ENCODE assay signal across 8 mouse cellular contexts in the genomic region with DNA sequence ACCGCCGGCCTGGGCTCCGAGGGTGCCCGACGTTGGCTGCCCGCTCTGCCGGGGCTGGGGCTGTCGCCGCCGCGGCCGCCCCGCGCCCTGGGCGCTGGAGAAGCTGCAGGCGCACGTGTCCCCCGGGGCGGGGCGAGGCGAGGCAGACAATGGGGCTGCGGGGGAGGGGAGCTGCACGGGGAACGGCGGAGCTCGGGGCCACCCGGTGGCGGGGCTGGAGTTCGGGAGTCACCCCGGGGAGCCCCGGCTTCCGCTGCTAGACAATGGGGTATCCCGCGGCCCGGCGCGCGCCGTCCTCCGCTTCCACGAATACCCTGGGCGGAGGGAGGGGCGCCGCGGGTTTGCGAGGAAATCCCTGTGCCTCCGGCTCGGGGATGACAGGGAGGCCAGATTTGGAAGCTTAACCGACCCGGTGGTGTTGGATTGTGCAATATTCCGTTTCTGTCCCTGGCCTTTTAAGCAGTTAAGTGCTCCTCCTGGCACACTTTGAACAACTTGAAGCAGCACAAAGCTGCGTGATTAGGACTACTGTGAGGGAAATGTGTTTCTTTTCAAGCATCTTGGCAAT. TPM values are rescaled to one million over a fixed set of nuclear protein-coding genes. Genes with fewer than 3 reads are reported as not detected.
DNase-seq lines count a peak whose midpoint lies in the region; ATAC-seq lines count a peak whose summit lies in the region.

No protein-coding gene starts in this region.

- peak overlapping the region; percentile 99 for H3K27ac ChIP-seq in hindbrain, embryonic 10.5 days
- peak overlapping the region; percentile 100 for H3K27ac ChIP-seq in midbrain, embryonic 13.5 days
- peak overlapping the region; percentile 97 for H3K27ac ChIP-seq in stomach, embryonic 16.5 days (ENCODE audit: low read length)

- peaks cover 25% of the 10 kb centered on the region for H3K4me1 ChIP-seq in hindbrain, embryonic 10.5 days (replicated peaks)
- peaks cover 30% of the 10 kb centered on the region for H3K4me1 ChIP-seq in midbrain, embryonic 13.5 days (replicated peaks)
- H3K4me1 ChIP-seq in stomach, embryonic 16.5 days (ENCODE audit: control insufficient read depth, insufficient read depth, low read length): peaks cover 5% of the 10 kb centered on the region

- peak overlapping the region; percentile 86 for H3K9ac ChIP-seq in midbrain, embryonic 13.5 days (replicated peaks)
- H3K9ac ChIP-seq in stomach, embryonic 16.5 days (ENCODE audit: low read length): peak overlapping the region; percentile 93

- intact Hi-C loops in left cerebral cortex, postnatal 14 days (cut with DNase I): loop anchor here (2.0 to 5.0 kb wide), 2 partner anchors 40 to 46 kb away; a partner anchor contains a TSS

- peak; percentile 87 for DNase-seq in layer of hippocampus, adult 11-12 months (ENCODE audit: low spot score)
- DNase-seq in layer of hippocampus, adult 9-11 months: no peak
- peak; percentile 88 for DNase-seq in cerebellum, adult 11 months
- peak; percentile 62 for DNase-seq in forelimb bud, embryonic 11.5 days (ENCODE audit: low read depth, low spot score)
- no peak for DNase-seq in hindbrain, embryonic 10.5 days (ENCODE audit: low spot score)
- DNase-seq in left cerebral cortex, postnatal 14 days (ENCODE audit: low spot score in 2 of 2): peak; percentile 80 to 81

- 0 out of 2 replicates have a peak, but pooled peaks cover 6% of the 10 kb centered on the region for H3K27me3 ChIP-seq in hindbrain, embryonic 10.5 days (ENCODE audit: insufficient read depth, poor library complexity, severe bottlenecking)
- peaks cover 7% of the 10 kb centered on the region for H3K27me3 ChIP-seq in midbrain, embryonic 13.5 days
- no peaks in the 10 kb centered on the region for H3K27me3 ChIP-seq in stomach, embryonic 16.5 days (ENCODE audit: control insufficient read depth, insufficient read depth, low read length)

- peaks cover 22% of the 10 kb centered on the region for H3K36me3 ChIP-seq in hindbrain, embryonic 10.5 days
- peaks cover 2% of the 10 kb centered on the region; the same call in 1 of the 2 replicates for H3K36me3 ChIP-seq in midbrain, embryonic 13.5 days
- H3K36me3 ChIP-seq in stomach, embryonic 16.5 days (ENCODE audit: control insufficient read depth, insufficient read depth, low read length): no peaks in the 10 kb centered on the region

- peak overlapping the region; percentile 61 for H3K4me2 ChIP-seq in midbrain, embryonic 13.5 days (replicated peaks)
- H3K4me2 ChIP-seq in stomach, embryonic 16.5 days (ENCODE audit: low read depth, low read length): peak overlapping the region; percentile 67

- ATAC-seq in midbrain, embryonic 13.5 days: no peak
- no peak for ATAC-seq in stomach, embryonic 16.5 days (ENCODE audit: insufficient read depth, low FRiP score)

- peak overlapping the region; percentile 100 for H3K4me3 ChIP-seq in hindbrain, embryonic 10.5 days
- peak overlapping the region; percentile 98 for H3K4me3 ChIP-seq in midbrain, embryonic 13.5 days (replicated peaks)
- H3K4me3 ChIP-seq in stomach, embryonic 16.5 days (replicated peaks; ENCODE audit: low read length): peak overlapping the region; percentile 95

- WGBS in hindbrain, embryonic 10.5 days: under 1% methylated on average over 52 of the region's 52 CpGs
- under 1% methylated on average over 49 of the region's 52 CpGs for WGBS in midbrain, embryonic 13.5 days
- under 1% methylated on average over 52 of the region's 52 CpGs for WGBS in stomach, embryonic 16.5 days

- H3K9me3 ChIP-seq in hindbrain, embryonic 10.5 days: no peaks in the 10 kb centered on the region
- H3K9me3 ChIP-seq in midbrain, embryonic 13.5 days: no peaks in the 10 kb centered on the region
- H3K9me3 ChIP-seq in stomach, embryonic 16.5 days (replicated peaks; ENCODE audit: control insufficient read depth, low read length): no peaks in the 10 kb centered on the region

RNA-seq across cellular contexts. Expression of a gene that starts 0.5 kb away (rescaled TPM):
- polyA plus RNA-seq in hindbrain, embryonic 10.5 days (2016; fragmentation: Nextera tagmentation; extraction: Ambion mirVana): 79.9 and 108 TPM in 2 replicates
- 10 to 100 TPM; 69.9 to 72.5 TPM for total RNA-seq in left cerebral cortex, postnatal 14 days (2021)
- 95.9 and 102 TPM in 2 replicates for polyA plus RNA-seq in midbrain, embryonic 13.5 days (2015; fragmentation: Nextera tagmentation; extraction: Ambion mirVana)
- 79.8 and 87.4 TPM in 2 replicates for polyA plus RNA-seq in stomach, embryonic 16.5 days (2015; fragmentation: Nextera tagmentation; extraction: Ambion mirVana)

RNA-seq across cellular contexts. Expression of a gene that starts 26.5 kb away (rescaled TPM):
- 0.84 TPM in 1 of 2 replicates, not detected in the other for polyA plus RNA-seq in hindbrain, embryonic 10.5 days (2016; fragmentation: Nextera tagmentation; extraction: Ambion mirVana)
- total RNA-seq in left cerebral cortex, postnatal 14 days (2021): 1 to 10 TPM in 1 of 2 experiments, not detected in 1; 2.1 TPM
- 0.62 and 1.5 TPM in 2 replicates for polyA plus RNA-seq in midbrain, embryonic 13.5 days (2015; fragmentation: Nextera tagmentation; extraction: Ambion mirVana)
- 0.40 and 1.2 TPM in 2 replicates for polyA plus RNA-seq in stomach, embryonic 16.5 days (2015; fragmentation: Nextera tagmentation; extraction: Ambion mirVana)

RNA-seq across cellular contexts. Expression of a gene that starts 44.2 kb away (rescaled TPM):
- 17.4 and 19.9 TPM in 2 replicates for polyA plus RNA-seq in hindbrain, embryonic 10.5 days (2016; fragmentation: Nextera tagmentation; extraction: Ambion mirVana)
- total RNA-seq in left cerebral cortex, postnatal 14 days (2021): 10 to 100 TPM; 49.7 to 51.1 TPM
- polyA plus RNA-seq in midbrain, embryonic 13.5 days (2015; fragmentation: Nextera tagmentation; extraction: Ambion mirVana): 26.5 TPM in 2 replicates
- 35.6 and 36.0 TPM in 2 replicates for polyA plus RNA-seq in stomach, embryonic 16.5 days (2015; fragmentation: Nextera tagmentation; extraction: Ambion mirVana)

Comparison
In these comparisons a context has a peak if more than half of its experiments do, and no peak if none do; other contexts are left out.
1. DNase-seq: peak in layer of hippocampus, adult 11-12 months (single experiment), cerebellum, adult 11 months (single experiment), forelimb bud, embryonic 11.5 days (single experiment) and left cerebral cortex, postnatal 14 days (2 of 2); none in layer of hippocampus, adult 9-11 months (single experiment) and hindbrain, embryonic 10.5 days (single experiment).
2. Peak in every context shown above with its lines, with median percentiles within 50 percentile points of each other: H3K27ac ChIP-seq and H3K4me3 ChIP-seq.